Mouse (Mus musculus): Measurements from ENCODE around the gene Ube2o.
"Not testable (repeated sequence)": the region's sequence is repeated elsewhere in the genome, so short reads cannot be mapped to it uniquely, and the experiment has no call there.

Ube2o gene

DNA sequence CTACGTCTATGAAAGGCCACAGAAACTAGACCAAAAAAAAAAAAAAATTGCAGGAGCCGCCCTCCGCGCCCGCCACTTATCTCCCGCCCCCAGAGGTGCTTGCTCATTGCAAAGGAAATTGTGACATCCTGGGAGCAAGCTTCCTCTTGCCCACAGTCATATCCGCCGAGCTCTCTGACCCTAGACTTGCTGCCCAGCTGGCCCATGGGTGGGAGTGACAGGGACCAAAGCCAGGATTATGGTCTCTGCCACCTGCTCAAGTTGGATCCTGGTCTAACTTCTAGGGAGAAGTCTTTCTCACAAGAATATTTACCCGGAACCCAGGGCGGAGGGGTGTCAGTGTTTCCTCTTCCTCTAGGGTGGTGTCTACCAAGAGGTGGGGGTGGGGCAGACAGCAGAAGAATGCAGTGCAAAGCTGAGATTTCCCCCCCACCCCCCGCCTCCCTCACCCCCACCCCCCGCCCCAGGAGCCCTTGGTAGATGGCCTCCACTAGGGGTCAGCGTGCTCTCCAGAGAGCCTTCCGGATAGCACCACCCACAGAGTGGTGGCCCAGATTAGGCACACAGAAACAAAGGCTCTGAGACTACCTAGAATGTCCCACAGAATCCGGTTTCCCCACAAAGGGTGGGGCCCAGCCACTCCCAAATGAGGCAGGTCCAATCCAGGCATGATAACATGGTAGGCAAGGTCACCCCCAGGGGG, 34.6 kb upstream of the Ube2o start:
- peak; percentile 29 to 53 for DNase-seq (ENCODE audit: low spot score in 2 of 2)

DNA sequence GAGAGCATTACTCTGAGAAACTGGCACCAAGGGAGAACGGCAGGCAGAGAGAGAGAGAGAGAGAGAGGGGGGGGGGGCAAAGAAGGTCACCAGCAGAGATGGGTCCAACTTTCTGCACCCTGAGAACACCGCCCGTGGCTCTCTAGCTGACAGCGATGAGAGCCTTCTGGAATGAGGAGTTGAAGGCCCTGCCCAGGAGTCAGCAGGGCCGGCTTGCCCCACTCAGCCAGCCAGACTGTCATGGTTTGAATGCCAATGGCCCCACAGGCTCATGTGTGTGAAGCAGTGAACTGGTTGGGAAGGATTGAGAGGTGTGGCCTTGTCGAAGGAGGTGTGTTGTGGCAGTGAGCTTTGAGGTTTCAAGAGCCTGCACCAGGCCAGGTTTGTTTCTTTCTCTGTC, 32.0 kb upstream of the Ube2o start:
- DNase-seq (ENCODE audit: low spot score in 2 of 2), result no peak

DNA sequence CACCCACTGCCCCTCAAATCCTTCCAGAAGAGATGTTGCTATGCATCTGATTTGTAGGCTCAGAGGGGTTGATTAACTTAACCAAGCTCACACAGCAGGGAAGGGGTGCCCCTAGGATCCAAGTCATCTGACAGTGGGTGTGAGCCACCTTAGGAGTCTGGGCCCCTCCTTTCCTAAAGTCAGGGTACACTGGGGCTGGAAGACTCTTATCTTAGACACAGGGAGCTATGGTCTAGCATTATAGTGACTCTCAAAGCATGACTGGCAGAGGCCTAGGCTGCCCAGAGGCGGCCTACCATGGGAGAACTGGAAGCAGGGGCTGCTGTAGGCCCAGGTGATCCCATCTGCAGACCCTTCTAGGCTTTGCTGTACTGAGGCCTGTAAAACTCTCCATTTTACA, 31.3 kb upstream of the Ube2o start:
- DNase-seq (ENCODE audit: low spot score in 2 of 2), result no peak

DNA sequence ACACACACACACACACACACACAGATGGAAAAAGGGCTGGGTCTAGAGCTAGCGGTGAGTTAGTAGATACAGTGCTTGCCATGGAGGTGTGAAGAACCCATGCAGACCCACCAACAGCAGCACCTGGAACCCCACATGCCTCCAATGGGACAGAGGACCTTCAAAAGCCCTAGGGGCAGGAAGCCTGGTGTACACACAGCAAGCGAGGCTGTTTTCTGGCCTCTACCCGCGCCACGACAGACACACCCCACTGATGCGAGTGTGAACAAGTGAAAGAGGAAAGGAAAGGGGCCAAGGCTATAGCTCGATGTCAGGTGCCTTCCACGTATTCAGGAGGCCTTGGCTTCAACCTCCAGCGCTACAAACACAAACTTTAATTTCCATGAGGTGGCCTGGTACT, 30.6 kb upstream of the Ube2o start:
- no peak for DNase-seq (ENCODE audit: low spot score in 2 of 2)

DNA sequence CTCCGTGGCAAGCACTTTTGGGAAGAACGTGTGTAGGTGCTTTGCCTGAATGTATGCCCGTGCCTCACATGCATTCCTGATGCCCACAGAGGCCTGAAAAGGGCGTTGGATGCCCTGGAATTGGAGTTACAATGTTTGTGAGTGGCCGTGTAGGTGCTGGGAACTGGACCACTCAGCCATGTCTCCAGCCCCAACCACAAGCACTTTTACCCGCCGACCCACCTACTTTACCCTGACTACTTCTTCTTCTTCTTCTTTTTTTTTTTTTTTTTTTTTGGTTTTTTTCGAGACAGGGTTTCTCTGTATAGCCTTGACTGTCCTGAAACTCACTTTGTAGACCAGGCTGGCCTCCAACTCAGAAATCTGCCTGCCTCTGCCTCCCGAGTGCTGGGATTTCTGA, 29.9 kb upstream of the Ube2o start:
- not testable (repeated sequence) for DNase-seq (ENCODE audit: low spot score in 2 of 2)

DNA sequence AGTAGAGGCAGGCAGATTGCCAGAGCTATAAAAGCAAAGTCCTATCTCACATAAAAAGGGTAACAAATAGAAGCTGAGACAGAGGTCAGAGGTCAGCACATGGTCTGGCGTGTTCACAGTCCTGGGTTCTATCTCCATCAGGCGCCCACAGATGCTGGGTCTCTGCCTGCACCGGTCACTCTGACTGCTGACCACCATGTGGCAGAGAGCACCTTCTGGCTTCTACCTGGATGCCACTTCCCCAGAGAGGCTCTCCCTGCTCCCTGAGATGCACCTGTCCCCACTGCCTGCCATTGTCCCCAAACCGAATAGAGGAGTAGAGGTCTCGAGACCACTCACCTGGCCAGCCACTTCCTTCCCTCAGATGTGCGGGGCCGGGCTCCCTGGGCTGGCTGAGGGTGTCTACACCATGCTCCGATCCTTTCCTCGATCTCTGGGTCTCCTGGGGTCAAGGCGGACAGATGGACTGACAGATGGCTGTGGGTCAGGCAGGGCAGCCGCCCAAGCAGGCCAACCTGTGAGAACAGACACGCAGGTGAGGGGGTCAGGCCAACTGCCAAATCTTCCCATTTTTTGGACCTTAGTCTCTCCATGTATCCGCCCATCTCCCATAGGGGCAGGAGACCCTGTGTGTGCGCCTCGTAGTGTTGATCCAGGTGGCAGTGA, 28.9 kb upstream of the Ube2o start:
- no peak for DNase-seq (ENCODE audit: low spot score in 2 of 2)

DNA sequence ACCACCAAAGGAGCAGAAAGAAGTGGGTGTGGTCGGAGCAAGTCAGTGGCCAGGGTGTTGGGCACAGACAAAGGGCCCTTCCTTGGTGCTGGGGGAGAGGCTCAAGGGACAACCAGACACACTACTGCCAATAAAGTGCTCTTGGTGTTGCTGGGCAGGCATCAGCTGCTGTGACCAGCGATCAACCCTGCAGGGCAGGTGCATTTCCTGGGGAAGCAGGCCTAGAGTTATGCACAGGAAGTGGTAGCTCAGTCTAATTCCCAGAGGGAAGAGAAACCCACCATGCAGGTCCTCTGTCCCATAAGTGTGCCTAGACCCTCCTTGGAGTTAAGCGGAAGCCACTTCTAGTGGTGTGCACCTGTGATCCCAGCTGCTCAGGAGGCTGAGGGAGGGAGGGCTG, 26.5 kb upstream of the Ube2o start:
- no peak for DNase-seq (ENCODE audit: low spot score in 2 of 2)

DNA sequence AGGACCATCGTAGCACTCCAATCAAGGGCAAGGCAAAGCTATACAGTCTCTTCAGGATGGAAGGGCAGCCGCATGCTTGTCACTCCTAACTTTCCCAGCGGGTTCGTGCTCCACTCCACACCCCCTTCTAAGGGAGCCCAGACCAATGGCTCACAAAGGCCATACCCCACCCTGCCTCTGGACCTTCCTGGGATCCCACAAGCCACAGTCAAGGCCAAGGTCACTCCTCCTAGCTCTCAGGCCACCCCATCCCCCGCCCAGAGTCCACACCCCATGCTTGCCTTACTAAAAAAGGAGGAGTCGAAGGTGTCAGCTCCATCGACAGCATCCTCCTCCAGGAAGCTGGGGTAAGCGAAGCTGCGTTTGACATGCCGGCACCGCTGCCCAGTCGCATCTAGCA, 22.9 kb upstream of the Ube2o start:
- DNase-seq (ENCODE audit: low spot score in 2 of 2), result no peak

DNA sequence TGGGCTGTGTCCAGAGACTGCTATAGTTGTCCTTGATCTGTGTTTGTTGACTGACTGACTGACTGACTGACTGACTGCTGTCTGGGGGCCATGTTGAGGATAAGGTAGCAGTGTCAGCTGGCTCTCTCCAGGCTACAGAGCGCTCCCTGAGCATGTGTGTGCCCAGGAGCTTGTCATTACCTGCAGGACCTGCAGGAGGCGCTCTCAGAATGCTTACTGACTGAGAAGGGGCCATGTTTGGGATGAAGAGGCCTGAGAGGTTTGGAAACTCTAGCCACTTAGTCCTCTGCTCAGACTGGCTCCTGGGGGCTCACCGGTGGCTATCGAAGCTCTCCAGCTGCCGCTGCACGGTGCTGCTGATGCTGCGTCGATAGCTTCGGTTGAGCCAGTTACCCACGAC, 22.1 kb upstream of the Ube2o start:
- DNase-seq (ENCODE audit: low spot score in 2 of 2), result peak in 1 of 2 experiments; percentile 53

DNA sequence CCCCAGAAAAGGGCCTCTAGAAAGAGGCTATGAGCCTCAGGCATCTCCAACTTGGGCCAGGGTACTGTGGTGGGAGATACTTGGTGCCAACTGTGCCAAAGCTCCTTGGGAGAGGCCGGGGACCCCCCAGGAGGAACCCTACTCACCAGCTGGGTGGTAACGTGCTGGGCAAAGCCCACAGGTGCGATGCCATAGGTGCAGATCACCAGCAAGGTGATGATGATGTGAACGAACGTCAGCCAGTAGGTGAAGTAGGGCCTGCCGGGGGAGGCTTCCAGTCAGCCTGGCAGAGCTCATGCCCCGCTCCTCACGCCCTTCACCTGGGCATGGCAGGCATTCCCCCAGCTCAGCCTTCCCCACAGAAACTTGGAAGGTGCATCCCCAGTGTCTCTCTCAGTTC, 20.8 kb upstream of the Ube2o start:
- DNase-seq (ENCODE audit: low spot score in 2 of 2), result no peak

DNA sequence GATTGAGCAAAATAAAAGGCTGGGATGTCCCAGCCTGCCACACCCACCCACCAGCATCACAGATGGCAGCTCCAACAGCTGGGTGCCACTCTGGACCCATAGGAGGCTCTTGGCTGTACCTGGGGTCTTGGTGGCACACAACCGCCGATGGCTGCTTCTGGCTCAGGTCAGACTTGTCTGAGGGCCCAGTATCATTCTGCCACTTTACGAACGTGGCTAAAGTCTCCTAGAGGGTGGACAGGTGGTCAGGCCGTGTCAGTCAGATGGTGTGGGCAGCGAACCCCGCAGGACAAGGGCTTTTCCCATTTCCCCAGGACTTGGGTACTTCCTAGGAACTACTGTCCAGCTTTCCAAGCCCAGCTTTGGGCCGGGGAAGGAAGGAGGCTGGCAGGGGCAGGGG, 19.9 kb upstream of the Ube2o start:
- DNase-seq (ENCODE audit: low spot score in 2 of 2), result no peak

DNA sequence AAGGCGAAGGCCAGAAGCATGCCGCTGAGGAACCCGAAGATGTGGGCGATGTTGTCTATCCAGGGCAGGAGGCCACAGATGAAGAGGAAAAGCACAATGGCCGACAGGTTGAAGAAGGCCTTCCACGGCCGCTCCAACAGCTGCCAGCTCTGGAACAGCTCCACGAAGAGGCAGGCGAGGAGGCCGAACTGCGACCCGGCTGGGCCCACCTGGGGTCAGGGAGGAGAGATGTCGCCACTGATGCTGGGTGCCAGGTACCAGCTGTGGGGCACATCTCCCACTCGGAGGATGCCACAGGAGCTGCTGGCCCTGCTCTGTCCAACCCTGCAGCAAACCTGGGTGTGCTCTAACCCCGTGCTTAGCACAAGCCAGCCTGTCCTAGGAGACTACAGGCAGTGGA, 18.0 kb upstream of the Ube2o start:
- no peak for DNase-seq (ENCODE audit: low spot score in 2 of 2)

DNA sequence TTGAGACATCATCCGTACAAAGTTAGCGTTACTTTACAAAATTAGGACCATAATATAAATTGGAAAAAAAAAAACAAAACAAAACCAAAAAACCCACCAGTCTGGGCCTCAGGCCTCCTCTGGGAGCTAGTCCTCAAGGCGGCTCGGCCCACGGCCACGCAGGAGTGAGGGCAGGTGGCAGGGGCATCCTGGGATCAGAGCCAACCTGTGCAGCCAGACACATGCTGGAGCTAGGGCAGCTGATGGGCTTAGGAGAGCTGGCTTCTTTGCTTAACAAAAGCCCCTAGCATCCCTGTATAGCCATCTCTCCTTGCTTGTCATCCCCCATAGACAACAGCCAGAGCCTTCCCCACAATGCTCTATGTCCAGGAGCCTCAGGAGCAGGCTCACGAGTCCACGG, 16.9 kb upstream of the Ube2o start:
- no peak for DNase-seq (ENCODE audit: low spot score in 2 of 2)

DNA sequence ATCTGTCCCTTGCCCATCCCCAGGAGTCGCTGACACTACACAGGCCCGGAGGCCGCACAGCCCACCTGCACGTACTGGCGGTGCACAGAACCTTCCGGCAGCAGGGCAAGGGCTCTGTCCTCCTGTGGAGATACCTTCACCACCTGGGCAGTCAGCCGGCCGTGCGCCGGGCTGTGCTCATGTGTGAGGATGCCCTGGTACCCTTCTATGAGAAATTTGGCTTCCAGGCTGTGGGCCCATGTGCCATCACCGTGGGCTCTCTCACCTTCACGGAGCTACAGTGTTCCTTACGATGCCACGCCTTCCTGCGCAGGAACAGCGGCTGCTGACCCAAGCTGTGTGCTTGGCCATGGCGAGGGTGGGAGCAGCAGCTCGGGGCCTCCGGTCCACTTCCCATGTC, 15.5 kb upstream of the Ube2o start:
- DNase-seq (ENCODE audit: low spot score in 2 of 2), result no peak

DNA sequence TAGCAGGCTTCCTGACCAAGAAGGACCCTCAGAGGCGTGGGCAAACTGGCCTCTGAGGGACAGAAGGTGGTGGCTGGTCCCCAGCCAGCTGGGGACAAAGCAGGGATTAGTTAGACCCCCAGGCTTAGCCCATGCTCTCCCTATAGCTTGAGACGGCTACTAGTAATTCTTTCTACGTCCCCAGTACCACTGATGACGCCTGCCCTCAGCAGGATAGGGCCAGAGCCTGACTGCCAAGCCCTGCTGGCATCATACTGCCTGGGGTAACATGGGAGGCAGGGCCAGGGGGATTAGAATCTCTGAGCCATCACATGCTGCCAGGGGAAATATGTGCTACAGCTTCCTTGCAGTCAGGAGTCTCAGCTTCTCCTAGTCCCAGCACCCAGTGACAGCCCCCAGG, 12.1 kb upstream of the Ube2o start:
- no peak for DNase-seq (ENCODE audit: low spot score in 2 of 2)

DNA sequence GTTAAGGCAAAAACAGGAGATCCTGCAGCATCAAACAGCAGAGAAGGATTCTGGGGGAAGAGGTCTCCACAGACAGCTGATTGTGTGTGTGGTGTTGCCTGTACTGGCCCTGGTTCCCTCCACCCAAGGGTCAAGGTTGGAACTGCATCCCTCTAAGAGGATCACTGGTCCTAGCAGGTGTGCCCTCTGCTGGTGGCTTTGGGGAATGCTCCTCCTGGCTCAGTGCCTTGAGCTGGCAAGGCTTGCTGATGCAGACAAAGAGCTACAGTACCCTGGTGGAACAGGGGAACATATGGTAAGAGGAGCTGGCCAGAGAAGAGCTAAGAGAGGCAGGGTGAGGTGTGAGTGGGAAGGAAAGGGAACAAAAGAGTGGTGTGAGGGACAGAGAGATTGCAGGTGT, 11.2 kb upstream of the Ube2o start:
- peak; percentile 83 to 86 for DNase-seq (ENCODE audit: low spot score in 2 of 2)

DNA sequence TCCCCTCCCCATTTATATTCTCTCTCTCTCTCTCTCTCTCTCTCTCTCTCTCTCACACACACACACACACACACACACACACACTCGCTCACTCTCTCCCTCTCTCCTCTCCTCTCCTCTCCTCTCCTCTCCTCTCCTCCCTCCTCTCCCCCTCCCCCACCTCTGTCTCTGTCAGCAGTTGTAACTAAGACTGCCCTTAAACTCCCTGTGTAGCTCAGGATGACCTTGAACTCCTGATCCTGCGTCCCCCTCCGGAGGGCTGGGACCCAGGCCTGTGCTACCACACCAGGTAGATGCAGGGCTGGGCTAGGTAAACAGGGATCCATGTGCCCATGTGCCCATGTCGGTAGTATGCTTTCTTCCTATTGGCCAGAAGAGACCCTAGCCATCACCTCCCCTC, 10.4 kb upstream of the Ube2o start:
- no peak for DNase-seq (ENCODE audit: low spot score in 2 of 2)

DNA sequence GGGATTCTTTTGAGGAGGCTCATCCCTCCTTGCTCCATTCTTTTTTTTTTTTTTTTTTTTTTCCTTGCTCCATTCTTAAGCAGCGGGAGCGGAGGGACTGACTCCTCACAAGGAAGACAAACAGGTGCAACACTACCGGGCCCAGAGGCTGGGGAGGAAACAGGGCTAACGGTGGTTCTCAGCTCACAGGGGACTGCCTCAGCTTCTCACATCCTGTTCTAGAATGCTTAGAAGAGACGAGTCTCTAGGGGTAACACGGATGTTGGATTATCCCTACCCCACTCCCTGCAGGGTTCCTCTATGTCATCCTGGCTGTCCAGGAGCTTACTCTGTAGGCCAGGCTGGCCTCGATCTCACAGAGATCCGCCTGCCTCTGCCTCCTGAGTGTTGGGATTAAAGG, 8.3 kb upstream of the Ube2o start:
- no peak for DNase-seq (ENCODE audit: low spot score in 2 of 2)

DNA sequence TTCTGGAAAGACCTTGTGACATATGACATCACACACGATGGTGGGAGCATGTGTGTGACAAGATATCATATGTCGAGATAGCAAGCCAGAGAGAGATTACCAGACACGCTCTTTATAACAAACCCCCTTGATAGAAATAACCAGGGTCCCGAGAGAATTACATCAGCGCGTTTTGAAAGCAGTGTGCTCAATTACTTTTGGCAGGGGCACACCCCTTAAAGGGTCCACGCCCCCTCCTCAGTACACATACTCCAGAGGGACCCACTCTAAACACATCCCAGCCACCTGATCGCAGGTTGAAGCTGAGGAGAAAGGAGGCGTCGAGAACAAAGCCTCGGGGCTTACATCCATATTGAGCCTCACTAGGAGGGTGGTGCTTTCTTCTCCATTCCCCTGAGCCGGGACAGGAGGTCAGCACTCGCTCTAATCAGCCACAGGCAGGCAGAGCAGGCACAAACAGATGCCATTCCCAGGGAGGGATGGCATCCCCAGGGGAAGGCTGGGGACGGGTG, 7.8 kb upstream of the Ube2o start:
- DNase-seq (ENCODE audit: low spot score in 2 of 2), result no peak

DNA sequence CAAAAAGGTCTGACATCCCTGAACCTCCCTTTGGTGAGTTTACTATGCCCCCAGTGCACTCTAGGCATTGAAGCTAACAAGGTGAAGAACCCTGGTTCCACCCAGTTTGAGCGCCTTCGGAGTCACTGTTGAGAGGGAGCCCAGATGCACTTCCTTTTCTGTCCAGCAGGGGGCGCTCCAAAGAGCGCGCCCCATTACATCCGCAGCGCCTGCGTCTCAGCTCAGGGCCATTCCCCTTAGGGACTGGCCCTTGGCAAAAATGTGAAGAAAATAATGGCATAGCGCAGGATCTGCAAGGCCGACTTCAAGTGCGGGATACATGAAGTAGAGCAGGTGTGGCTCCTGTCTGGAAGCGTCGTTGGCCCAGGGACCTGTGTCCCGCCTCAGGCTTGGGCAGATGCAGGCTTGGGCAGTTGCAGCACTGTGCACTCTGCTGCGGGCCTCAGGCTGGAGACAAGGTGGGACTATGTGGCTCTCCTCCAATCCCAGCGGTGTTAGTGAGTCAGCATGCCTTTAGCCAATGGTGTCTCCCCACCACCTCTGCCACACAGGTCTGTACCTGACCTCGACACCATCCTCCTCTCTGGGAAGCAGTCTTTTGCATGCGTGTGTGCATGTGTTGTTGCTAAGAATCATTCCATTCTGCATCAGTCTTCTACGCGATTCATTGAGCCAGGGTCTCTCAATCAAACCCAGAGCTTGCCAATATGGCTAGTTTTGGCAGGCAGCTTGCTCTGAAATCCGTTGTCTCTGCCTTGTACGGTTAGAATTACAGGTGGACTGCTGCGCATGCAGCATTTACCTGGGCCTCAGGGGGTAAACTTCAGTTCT, 5.8 kb upstream of the Ube2o start:
- peak; percentile 63 to 77 for DNase-seq (ENCODE audit: low spot score in 2 of 2)

DNA sequence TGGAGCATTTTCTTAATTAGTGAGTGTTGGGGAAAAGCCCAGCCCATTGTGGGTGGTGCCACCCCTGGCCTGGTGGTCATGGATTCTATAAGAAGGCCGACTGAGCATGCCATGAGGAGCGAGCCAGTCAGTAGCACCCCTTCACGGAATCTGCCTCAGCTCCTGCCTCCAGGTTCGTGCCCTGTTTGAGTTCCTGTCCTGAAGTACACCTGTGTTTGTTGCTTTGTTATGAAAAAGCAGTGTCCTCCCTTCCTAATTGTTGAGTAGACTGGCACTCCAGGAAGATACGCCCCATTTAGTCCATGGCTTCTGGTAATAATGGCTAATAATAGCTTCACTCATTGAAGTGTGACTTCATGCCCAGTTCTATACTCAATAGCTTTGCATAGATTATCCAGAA, 5.1 kb upstream of the Ube2o start, which contains the start of gene Aanat:
TSS of gene Aanat (plus strand) at position 123 of the 400 bp plus-strand sequence.
- DNase-seq (ENCODE audit: low spot score in 2 of 2), result no peak

DNA sequence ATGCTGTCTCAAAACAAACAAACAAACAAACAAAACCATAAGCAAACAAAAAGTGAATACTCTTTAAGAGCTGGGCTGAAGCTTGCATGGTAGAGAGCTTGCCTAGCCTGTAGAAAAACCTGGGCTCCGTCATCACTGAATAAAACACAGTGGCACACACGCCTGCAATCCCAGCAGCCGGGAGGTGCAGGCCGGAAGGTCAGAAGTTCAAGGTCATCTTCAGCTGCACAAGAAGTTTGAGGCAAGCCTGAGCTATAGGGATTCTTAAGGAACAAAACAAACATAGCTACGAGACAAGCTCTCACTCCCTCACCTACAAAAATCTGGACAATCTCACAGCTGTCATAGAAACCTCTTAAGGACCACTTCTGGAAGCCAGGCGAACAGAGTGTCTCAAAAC, 4.4 kb upstream of the Ube2o start:
- no peak for DNase-seq (ENCODE audit: low spot score in 2 of 2)

Measured in natural killer cell, adult 2 months (primary cell).